Mouse (Mus musculus): ENCODE measurements around the gene Aatf. TPM values are rescaled to one million over a fixed set of nuclear protein-coding genes. Genes with fewer than 3 reads are reported as not detected.

Aatf gene
- total RNA-seq, 2 experiments from 2014 or later, result 20.8 to 21.3 TPM

GRCm38 (mm10) chr11:84473093-84473667, 40.1 kb downstream of the Aatf start:
- Histone ChIP-seq H3K4me3 (no peak overlapping the region), H3K27ac (no peak overlapping the region)
- no peak for DNase-seq (ENCODE audit: low spot score in 2 of 2)
- no peak for TF ChIP-seq CTCF (conservative IDR thresholded peaks at IDR 0.05)

GRCm38 (mm10) chr11:84464571-84464970, 48.8 kb downstream of the Aatf start:
- H3K27ac ChIP-seq, result no peak overlapping the region
- H3K4me3 ChIP-seq, result no peak overlapping the region
- no peak for TF ChIP-seq CTCF (conservative IDR thresholded peaks at IDR 0.05)
- DNase-seq (ENCODE audit: low spot score in 2 of 2), result no peak

GRCm38 (mm10) chr11:84453901-84454300, 59.4 kb downstream of the Aatf start:
- no peak for TF ChIP-seq CTCF (conservative IDR thresholded peaks at IDR 0.05)
- H3K4me3 ChIP-seq, result no peak overlapping the region
- no peak for DNase-seq (ENCODE audit: low spot score in 2 of 2)
- no peak overlapping the region for H3K27ac ChIP-seq

GRCm38 (mm10) chr11:84442554-84443331, 70.6 kb downstream of the Aatf start:
- no peak for DNase-seq (ENCODE audit: low spot score in 2 of 2)
- Histone ChIP-seq H3K4me3 (no peak overlapping the region), H3K27ac (no peak overlapping the region)
- no peak for TF ChIP-seq CTCF (conservative IDR thresholded peaks at IDR 0.05)

- TF ChIP-seq CTCF (conservative IDR thresholded peaks at IDR 0.05), result no peak
- Histone ChIP-seq H3K27ac (no peak overlapping the region), H3K4me3 (no peak overlapping the region)
- DNase-seq (ENCODE audit: low spot score in 2 of 2), result no peak
These were observed 72.9 kb downstream of the Aatf start for GRCm38 (mm10) chr11:84440402-84440801.

- TF ChIP-seq CTCF (conservative IDR thresholded peaks at IDR 0.05), result peak; percentile 51
- DNase-seq (ENCODE audit: low spot score in 2 of 2), result no peak
- Histone ChIP-seq H3K27ac (no peak overlapping the region), H3K4me3 (no peak overlapping the region)
These were observed 78.4 kb downstream of the Aatf start for GRCm38 (mm10) chr11:84434879-84435278.

GRCm38 (mm10) chr11:84430336-84430735, 83.0 kb downstream of the Aatf start:
- Histone ChIP-seq H3K4me3 (no peak overlapping the region), H3K27ac (no peak overlapping the region)
- TF ChIP-seq CTCF (conservative IDR thresholded peaks at IDR 0.05), result no peak
- DNase-seq (ENCODE audit: low spot score in 2 of 2), result no peak

GRCm38 (mm10) chr11:84429581-84429980, 83.7 kb downstream of the Aatf start:
- peak; percentile 21 to 36 for DNase-seq (ENCODE audit: low spot score in 2 of 2)
- Histone ChIP-seq H3K4me3 (no peak overlapping the region), H3K27ac (no peak overlapping the region)
- peak; percentile 91 for TF ChIP-seq CTCF (conservative IDR thresholded peaks at IDR 0.05)

GRCm38 (mm10) chr11:84426633-84426998, 86.7 kb downstream of the Aatf start:
- Histone ChIP-seq H3K27ac (no peak overlapping the region), H3K4me3 (no peak overlapping the region)
- no peak for DNase-seq (ENCODE audit: low spot score in 2 of 2)
- TF ChIP-seq CTCF (conservative IDR thresholded peaks at IDR 0.05), result no peak

GRCm38 (mm10) chr11:84425736-84426632, 87.3 kb downstream of the Aatf start:
- DNase-seq (ENCODE audit: low spot score in 2 of 2), result no peak
- Histone ChIP-seq H3K4me3 (no peak overlapping the region), H3K27ac (no peak overlapping the region)
- no peak for TF ChIP-seq CTCF (conservative IDR thresholded peaks at IDR 0.05)

- no peak for DNase-seq (ENCODE audit: low spot score in 2 of 2)
- no peak overlapping the region for H3K4me3 ChIP-seq
- no peak for TF ChIP-seq CTCF (conservative IDR thresholded peaks at IDR 0.05)
- no peak overlapping the region for H3K27ac ChIP-seq
These were observed 92.5 kb downstream of the Aatf start for GRCm38 (mm10) chr11:84420779-84421178.

- no peak overlapping the region for H3K27ac ChIP-seq
These were observed 100.2 kb downstream of the Aatf start for GRCm38 (mm10) chr11:84413111-84413510.

More at GRCm38 (mm10) chr11:84413111-84413510, 100.2 kb downstream of the Aatf start:
- TF ChIP-seq CTCF (conservative IDR thresholded peaks at IDR 0.05), result no peak
- H3K4me3 ChIP-seq, result no peak overlapping the region
- no peak for DNase-seq (ENCODE audit: low spot score in 2 of 2)

Data from layer of hippocampus, adult 2 months (tissue).